Mouse (Mus musculus): Measurements from ENCODE around the gene Ppil4. TPM values are rescaled to one million over a fixed set of nuclear protein-coding genes. Genes with fewer than 3 reads are reported as not detected.

The Ppil4 gene
- total and polyA plus RNA-seq, 3 experiments: 26.4 to 45.9 (median 41.5) TPM

- Histone ChIP-seq H3K79me2 (replicated peaks; ENCODE audit: control insufficient read depth, extremely low read depth, insufficient read depth, poor library complexity, severe bottlenecking) (no peaks in the 10 kb centered on the region), H3K9ac (ENCODE audit: insufficient read depth, low read depth) (no peak overlapping the region), H3K27me3 (replicated peaks) (no peaks in the 10 kb centered on the region), H3K36me3 (replicated peaks in 1 of 2; ENCODE audit: control insufficient read depth in 1 of 2, insufficient read depth in 1 of 2, low read length in 1 of 2) (peaks cover 64 to 91% of the 10 kb centered on the region in 2 experiments), H3K4me2 (ENCODE audit: insufficient read depth, low read depth, poor library complexity, severe bottlenecking) (no peak overlapping the region), H3K27ac (ENCODE audit: insufficient read depth, low read depth) (no peak overlapping the region), H3K4me3 (replicated peaks in 1 of 3; ENCODE audit: low read depth in 2 of 3, low read length in 2 of 3, poor library complexity in 1 of 3) (no peak overlapping the region), H3K9me3 (replicated peaks; ENCODE audit: low read length) (no peaks in the 10 kb centered on the region), H3K4me1 (ENCODE audit: control insufficient read depth in 1 of 2, insufficient read depth in 2 of 2) (peaks cover 0 to 3% of the 10 kb centered on the region in 2 experiments; a peak in 1 of 4 replicates)
- TF ChIP-seq USF1 (IDR thresholded peaks at IDR 0.05; ENCODE audit: low read depth, low read length) (no peak), JUN (IDR thresholded peaks at IDR 0.05; ENCODE audit: insufficient read depth, low read depth, low read length) (no peak), HCFC1 (IDR thresholded peaks at IDR 0.05; ENCODE audit: low read depth, low read length) (no peak), CHD1 (IDR thresholded peaks at IDR 0.05; ENCODE audit: low read depth, low read length) (no peak), TBP (conservative IDR thresholded peaks at IDR 0.05; ENCODE audit: low read depth, low read length) (no peak), TCF12 (IDR thresholded peaks at IDR 0.05; ENCODE audit: low read depth, low read length) (no peak), SMC3 (IDR thresholded peaks at IDR 0.05; ENCODE audit: low read depth, low read length) (no peak), ZMIZ1 (IDR thresholded peaks at IDR 0.05; ENCODE audit: low read depth, low read length) (no peak), MAFK (IDR thresholded peaks at IDR 0.05; ENCODE audit: insufficient replicate concordance, low read length) (no peak), JUND (conservative IDR thresholded peaks at IDR 0.05; ENCODE audit: low read depth, low read length) (no peak)
- in situ Hi-C loops (cut with MboI; ENCODE audit: low pct_ligation_motif_present, low pct_unique_long_range_greater_than_20kb, low sequenced_read_pairs): no loop called here
- dilution Hi-C loops (cut with MboI; ENCODE audit: extremely low pct_ligation_motif_present, extremely low pct_unique_long_range_greater_than_20kb, low sequenced_read_pairs): no loop called here
- DNase-seq (ENCODE audit: extremely low read depth): no peak
Measured at GRCm38 (mm10) chr10:7772346-7772745, 20.3 kb upstream of the Ppil4 start.

- Histone ChIP-seq H3K4me2 (ENCODE audit: insufficient read depth, low read depth, poor library complexity, severe bottlenecking) (no peak overlapping the region), H3K27ac (ENCODE audit: insufficient read depth, low read depth) (no peak overlapping the region), H3K4me3 (replicated peaks in 1 of 3; ENCODE audit: low read depth in 2 of 3, low read length in 2 of 3, poor library complexity in 1 of 3) (no peak overlapping the region), H3K9me3 (replicated peaks; ENCODE audit: low read length) (no peaks in the 10 kb centered on the region), H3K4me1 (ENCODE audit: control insufficient read depth in 1 of 2, insufficient read depth in 2 of 2) (peaks cover 0 to 3% of the 10 kb centered on the region in 2 experiments; a peak in 1 of 4 replicates), H3K79me2 (replicated peaks; ENCODE audit: control insufficient read depth, extremely low read depth, insufficient read depth, poor library complexity, severe bottlenecking) (no peaks in the 10 kb centered on the region), H3K27me3 (replicated peaks) (no peaks in the 10 kb centered on the region), H3K36me3 (replicated peaks in 1 of 2; ENCODE audit: control insufficient read depth in 1 of 2, insufficient read depth in 1 of 2, low read length in 1 of 2) (peaks cover 64 to 90% of the 10 kb centered on the region in 2 experiments), H3K9ac (ENCODE audit: insufficient read depth, low read depth) (no peak overlapping the region)
- TF ChIP-seq USF1 (IDR thresholded peaks at IDR 0.05; ENCODE audit: low read depth, low read length) (no peak), NRF1 (IDR thresholded peaks at IDR 0.05; ENCODE audit: low read depth, low read length) (no peak), SMC3 (IDR thresholded peaks at IDR 0.05; ENCODE audit: low read depth, low read length) (no peak), POLR2A (IDR thresholded peaks at IDR 0.05; ENCODE audit: low read depth, low read length) (no peak), CHD1 (IDR thresholded peaks at IDR 0.05; ENCODE audit: low read depth, low read length) (no peak), ZKSCAN1 (IDR thresholded peaks at IDR 0.05; ENCODE audit: borderline replicate concordance, low read depth, low read length) (no peak), CHD2 (IDR thresholded peaks at IDR 0.05; ENCODE audit: low read length) (no peak), BHLHE40 (IDR thresholded peaks at IDR 0.05; ENCODE audit: low read depth, low read length) (no peak), IRF4 (IDR thresholded peaks at IDR 0.05; ENCODE audit: low read depth, low read length) (no peak), MAZ (IDR thresholded peaks at IDR 0.05; ENCODE audit: low read depth, low read length) (no peak), KAT2A (IDR thresholded peaks at IDR 0.05; ENCODE audit: insufficient replicate concordance, low read length) (no peak), JUN (IDR thresholded peaks at IDR 0.05; ENCODE audit: insufficient read depth, low read depth, low read length) (no peak), ELF1 (IDR thresholded peaks at IDR 0.05; ENCODE audit: low read depth, low read length) (no peak), POLR2AphosphoS2 (IDR thresholded peaks at IDR 0.05; ENCODE audit: low read depth, low read length) (no peak), HCFC1 (IDR thresholded peaks at IDR 0.05; ENCODE audit: low read depth, low read length) (no peak), MXI1 (IDR thresholded peaks at IDR 0.05; ENCODE audit: low read depth, low read length) (no peak), E2F4 (IDR thresholded peaks at IDR 0.05; ENCODE audit: insufficient replicate concordance, low read depth, low read length) (no peak), NELFE (IDR thresholded peaks at IDR 0.05; ENCODE audit: low read depth, low read length) (no peak), UBTF (IDR thresholded peaks at IDR 0.05; ENCODE audit: low read depth, low read length) (no peak), ZC3H11A (IDR thresholded peaks at IDR 0.05; ENCODE audit: low read depth, low read length) (no peak)
- dilution Hi-C loops (cut with MboI; ENCODE audit: extremely low pct_ligation_motif_present, extremely low pct_unique_long_range_greater_than_20kb, low sequenced_read_pairs): no loop called here
- no peak for DNase-seq (ENCODE audit: extremely low read depth)
- in situ Hi-C loops (cut with MboI; ENCODE audit: low pct_ligation_motif_present, low pct_unique_long_range_greater_than_20kb, low sequenced_read_pairs): no loop called here
Measured at GRCm38 (mm10) chr10:7772769-7773168, 19.9 kb upstream of the Ppil4 start.
